Mouse (Mus musculus): ENCODE measurements around the gene Adarb2. TPM values are rescaled to one million over a fixed set of nuclear protein-coding genes. Genes with fewer than 3 reads are reported as not detected.

Gene Adarb2
- polyA plus RNA-seq, 1 experiment from 2014 or later: 6.9 TPM

DNA sequence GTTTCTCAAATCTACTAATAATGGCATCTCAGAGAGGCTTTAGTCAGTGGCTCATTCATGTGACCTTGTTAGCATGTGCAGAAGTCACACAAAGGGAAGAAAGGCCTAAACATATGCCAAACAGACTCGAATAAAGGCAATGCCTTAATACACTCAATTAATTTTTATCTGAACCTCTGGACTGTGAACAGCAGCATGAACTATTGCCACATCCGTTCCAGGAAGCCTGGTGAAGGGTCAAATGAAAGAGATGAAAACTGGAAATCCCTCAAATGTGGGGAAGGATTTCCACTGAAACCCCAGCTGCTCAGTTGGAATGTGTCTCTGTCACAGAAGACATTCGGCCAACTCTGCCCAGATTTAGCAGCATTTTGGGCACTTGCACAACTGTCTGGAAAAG is 497.2 kb downstream of the Adarb2 start:
- Histone ChIP-seq H3K9ac (ENCODE audit: low read length) (no peak overlapping the region), H3K4me3 (ENCODE audit: low read depth, low read length) (no peak overlapping the region), H3K9me3 (replicated peaks; ENCODE audit: control insufficient read depth, low read length) (no peaks in the 10 kb centered on the region), H3K4me1 (ENCODE audit: control insufficient read depth, insufficient read depth, low read length) (no peaks in the 10 kb centered on the region), H3K27me3 (replicated peaks; ENCODE audit: control insufficient read depth, insufficient read depth, low read length) (no peaks in the 10 kb centered on the region), H3K4me2 (ENCODE audit: low read length) (no peak overlapping the region), H3K36me3 (ENCODE audit: control insufficient read depth, insufficient read depth, low read length) (no peaks in the 10 kb centered on the region), H3K27ac (ENCODE audit: low read depth, low read length) (no peak overlapping the region)
- DNase-seq (ENCODE audit: low spot score) (no peak), ATAC-seq (no peak)
- WGBS: 58% methylated on average over 3 of the region's 3 CpGs

GRCm38 (mm10) chr13:8700981-8701380 is 498.3 kb downstream of the Adarb2 start:
- WGBS: 46% methylated on average over 4 of the region's 4 CpGs
- Histone ChIP-seq H3K9me3 (replicated peaks; ENCODE audit: control insufficient read depth, low read length) (no peaks in the 10 kb centered on the region), H3K4me1 (ENCODE audit: control insufficient read depth, insufficient read depth, low read length) (no peaks in the 10 kb centered on the region), H3K9ac (ENCODE audit: low read length) (no peak overlapping the region), H3K27me3 (replicated peaks; ENCODE audit: control insufficient read depth, insufficient read depth, low read length) (no peaks in the 10 kb centered on the region), H3K4me3 (ENCODE audit: low read depth, low read length) (no peak overlapping the region), H3K27ac (ENCODE audit: low read depth, low read length) (no peak overlapping the region), H3K4me2 (ENCODE audit: low read length) (no peak overlapping the region), H3K36me3 (ENCODE audit: control insufficient read depth, insufficient read depth, low read length) (no peaks in the 10 kb centered on the region)
- ATAC-seq: no peak
- no peak for DNase-seq (ENCODE audit: low spot score)

GRCm38 (mm10) chr13:8705296-8705695 is 502.6 kb downstream of the Adarb2 start:
- Histone ChIP-seq H3K36me3 (ENCODE audit: control insufficient read depth, insufficient read depth, low read length) (no peaks in the 10 kb centered on the region), H3K4me2 (ENCODE audit: low read length) (no peak overlapping the region), H3K4me1 (ENCODE audit: control insufficient read depth, insufficient read depth, low read length) (no peaks in the 10 kb centered on the region), H3K9me3 (replicated peaks; ENCODE audit: control insufficient read depth, low read length) (no peaks in the 10 kb centered on the region), H3K27ac (ENCODE audit: low read depth, low read length) (no peak overlapping the region), H3K27me3 (replicated peaks; ENCODE audit: control insufficient read depth, insufficient read depth, low read length) (no peaks in the 10 kb centered on the region), H3K9ac (ENCODE audit: low read length) (no peak overlapping the region), H3K4me3 (ENCODE audit: low read depth, low read length) (no peak overlapping the region)
- ATAC-seq: no peak
- 38% methylated on average over 4 of the region's 4 CpGs for WGBS
- no peak for DNase-seq (ENCODE audit: low spot score)

- DNase-seq (ENCODE audit: low spot score) (no peak), ATAC-seq (no peak)
- no peak overlapping the region for H3K9ac ChIP-seq (ENCODE audit: low read length)
- no peak overlapping the region for H3K27ac ChIP-seq (ENCODE audit: low read depth, low read length)
- no peaks in the 10 kb centered on the region for H3K36me3 ChIP-seq (ENCODE audit: control insufficient read depth, insufficient read depth, low read length)
- no peaks in the 10 kb centered on the region for H3K9me3 ChIP-seq (replicated peaks; ENCODE audit: control insufficient read depth, low read length)
- no peaks in the 10 kb centered on the region for H3K27me3 ChIP-seq (replicated peaks; ENCODE audit: control insufficient read depth, insufficient read depth, low read length)
- WGBS: 85% methylated on average over 6 of the region's 6 CpGs
- no peak overlapping the region for H3K4me2 ChIP-seq (ENCODE audit: low read length)
- H3K4me1 ChIP-seq (ENCODE audit: control insufficient read depth, insufficient read depth, low read length): no peaks in the 10 kb centered on the region
- H3K4me3 ChIP-seq (ENCODE audit: low read depth, low read length): no peak overlapping the region
These were observed 510.7 kb downstream of the Adarb2 start for GRCm38 (mm10) chr13:8713377-8713776.

GRCm38 (mm10) chr13:8729972-8730645 is 527.4 kb downstream of the Adarb2 start:
- H3K36me3 ChIP-seq (ENCODE audit: control insufficient read depth, insufficient read depth, low read length): no peaks in the 10 kb centered on the region
- DNase-seq (ENCODE audit: low spot score) (peak; percentile 39), ATAC-seq (no peak; the same call in 1 of the 2 replicates)
- no peaks in the 10 kb centered on the region for H3K27me3 ChIP-seq (replicated peaks; ENCODE audit: control insufficient read depth, insufficient read depth, low read length)
- H3K27ac ChIP-seq (ENCODE audit: low read depth, low read length): no peak overlapping the region
- no peaks in the 10 kb centered on the region for H3K4me1 ChIP-seq (ENCODE audit: control insufficient read depth, insufficient read depth, low read length)
- 30% methylated on average over 10 of the region's 10 CpGs for WGBS
- no peak overlapping the region for H3K4me3 ChIP-seq (ENCODE audit: low read depth, low read length)
- H3K4me2 ChIP-seq (ENCODE audit: low read length): no peak overlapping the region
- H3K9me3 ChIP-seq (replicated peaks; ENCODE audit: control insufficient read depth, low read length): no peaks in the 10 kb centered on the region
- no peak overlapping the region for H3K9ac ChIP-seq (ENCODE audit: low read length)

GRCm38 (mm10) chr13:8737139-8737865 is 534.6 kb downstream of the Adarb2 start:
- Histone ChIP-seq H3K27ac (ENCODE audit: low read depth, low read length) (no peak overlapping the region), H3K4me2 (ENCODE audit: low read length) (no peak overlapping the region), H3K9me3 (replicated peaks; ENCODE audit: control insufficient read depth, low read length) (no peaks in the 10 kb centered on the region), H3K9ac (ENCODE audit: low read length) (no peak overlapping the region), H3K4me1 (ENCODE audit: control insufficient read depth, insufficient read depth, low read length) (no peaks in the 10 kb centered on the region), H3K36me3 (ENCODE audit: control insufficient read depth, insufficient read depth, low read length) (no peaks in the 10 kb centered on the region), H3K27me3 (replicated peaks; ENCODE audit: control insufficient read depth, insufficient read depth, low read length) (no peaks in the 10 kb centered on the region), H3K4me3 (ENCODE audit: low read depth, low read length) (no peak overlapping the region)
- peak; percentile 38 for DNase-seq (ENCODE audit: low spot score)
- WGBS: 61% methylated on average over 5 of the region's 5 CpGs
- ATAC-seq: no peak

- no peak overlapping the region for H3K4me3 ChIP-seq (ENCODE audit: low read depth, low read length)
- ATAC-seq: no peak
- no peak overlapping the region for H3K4me2 ChIP-seq (ENCODE audit: low read length)
- no peaks in the 10 kb centered on the region for H3K9me3 ChIP-seq (replicated peaks; ENCODE audit: control insufficient read depth, low read length)
- no peaks in the 10 kb centered on the region for H3K4me1 ChIP-seq (ENCODE audit: control insufficient read depth, insufficient read depth, low read length)
- H3K9ac ChIP-seq (ENCODE audit: low read length): no peak overlapping the region
- no peak for DNase-seq (ENCODE audit: low spot score)
- no peaks in the 10 kb centered on the region for H3K36me3 ChIP-seq (ENCODE audit: control insufficient read depth, insufficient read depth, low read length)
- no peak overlapping the region for H3K27ac ChIP-seq (ENCODE audit: low read depth, low read length)
- WGBS: 89% methylated on average over 5 of the region's 5 CpGs
- no peaks in the 10 kb centered on the region for H3K27me3 ChIP-seq (replicated peaks; ENCODE audit: control insufficient read depth, insufficient read depth, low read length)
These were observed 540.1 kb downstream of the Adarb2 start for GRCm38 (mm10) chr13:8742792-8743191.

GRCm38 (mm10) chr13:8744565-8744964 is 541.9 kb downstream of the Adarb2 start:
- peak; percentile 35 for DNase-seq (ENCODE audit: low spot score)
- ATAC-seq: no peak
- no peak overlapping the region for H3K9ac ChIP-seq (ENCODE audit: low read length)
- H3K4me3 ChIP-seq (ENCODE audit: low read depth, low read length): no peak overlapping the region
- no peak overlapping the region for H3K4me2 ChIP-seq (ENCODE audit: low read length)
- H3K36me3 ChIP-seq (ENCODE audit: control insufficient read depth, insufficient read depth, low read length): no peaks in the 10 kb centered on the region
- WGBS: 55% methylated on average over 3 of the region's 3 CpGs
- no peak overlapping the region for H3K27ac ChIP-seq (ENCODE audit: low read depth, low read length)
- no peaks in the 10 kb centered on the region for H3K27me3 ChIP-seq (replicated peaks; ENCODE audit: control insufficient read depth, insufficient read depth, low read length)
- H3K4me1 ChIP-seq (ENCODE audit: control insufficient read depth, insufficient read depth, low read length): no peaks in the 10 kb centered on the region
- no peaks in the 10 kb centered on the region for H3K9me3 ChIP-seq (replicated peaks; ENCODE audit: control insufficient read depth, low read length)

GRCm38 (mm10) chr13:8745596-8745995 is 542.9 kb downstream of the Adarb2 start:
- WGBS: 89% methylated on average over 4 of the region's 4 CpGs
- Histone ChIP-seq H3K27me3 (replicated peaks; ENCODE audit: control insufficient read depth, insufficient read depth, low read length) (no peaks in the 10 kb centered on the region), H3K27ac (ENCODE audit: low read depth, low read length) (no peak overlapping the region), H3K36me3 (ENCODE audit: control insufficient read depth, insufficient read depth, low read length) (no peaks in the 10 kb centered on the region), H3K4me3 (ENCODE audit: low read depth, low read length) (no peak overlapping the region), H3K9me3 (replicated peaks; ENCODE audit: control insufficient read depth, low read length) (no peaks in the 10 kb centered on the region), H3K9ac (ENCODE audit: low read length) (no peak overlapping the region), H3K4me2 (ENCODE audit: low read length) (no peak overlapping the region), H3K4me1 (ENCODE audit: control insufficient read depth, insufficient read depth, low read length) (no peaks in the 10 kb centered on the region)
- ATAC-seq: no peak
- no peak for DNase-seq (ENCODE audit: low spot score)
